Mouse (Mus musculus) ES-E14 (cell line): ENCODE measurements around the gene Tmx2. TPM values are rescaled to one million over a fixed set of nuclear protein-coding genes. Genes with fewer than 3 reads are reported as not detected.
"Not testable (repeated sequence)": the region's sequence is repeated elsewhere in the genome, so short reads cannot be mapped to it uniquely, and the experiment has no call there.

Experiments used
- DNase-seq: peaks from one replicate; pipeline ENCODE4 v3.0.0-alpha.2; 2013; ENCODE audit warnings: low read depth, low spot score
- H3K27ac ChIP-seq: 2 replicates; pipeline ENCODE4 v1.5.1; 2012; ENCODE audit warnings: low read depth, mild to moderate bottlenecking, low read length, moderate library complexity, mixed read lengths; ENCODE audit not compliant: poor library complexity, insufficient read depth, severe bottlenecking
- H3K36me3 ChIP-seq: 2 replicates; pipeline ENCODE4 v1.6.1; 2012; ENCODE audit warnings: mild to moderate bottlenecking, low read length, moderate library complexity, mixed read lengths; ENCODE audit not compliant: control insufficient read depth, poor library complexity, insufficient read depth, severe bottlenecking
- H3K4me1 ChIP-seq, 2 experiments: fragments of 150-350 bp in 1 of 2; sonication (generic) in 1 of 2; 2 replicates each; pipeline ENCODE4 v1.6.1; 2012; ENCODE audit warnings: low read length in 2 of 2, mild to moderate bottlenecking in 1 of 2, mixed read lengths in 1 of 2; ENCODE audit not compliant: control insufficient read depth in 2 of 2, insufficient read depth in 2 of 2, poor library complexity in 1 of 2
- H3K4me3 ChIP-seq, 2 experiments: fragments of 150-350 bp in 1 of 2; sonication (generic) in 1 of 2; 2 replicates each; pipeline ENCODE4 v1.5.1; 2012; ENCODE audit warnings: low read length in 2 of 2, low read depth in 1 of 2, mild to moderate bottlenecking in 1 of 2, mixed read lengths in 1 of 2; ENCODE audit not compliant: insufficient read depth in 1 of 2, poor library complexity in 1 of 2, severe bottlenecking in 1 of 2
- H3K9ac ChIP-seq: 2 replicates; pipeline ENCODE4 v1.6.1; 2012; ENCODE audit warnings: low read depth, mild to moderate bottlenecking, low read length, mixed read lengths; ENCODE audit not compliant: poor library complexity, insufficient read depth, severe bottlenecking
- H3K9me3 ChIP-seq: fragments of 150-350 bp; sonication (generic); 2 replicates; pipeline ENCODE4 v1.6.1; 2012; ENCODE audit warnings: low read depth, mild to moderate bottlenecking, low read length; ENCODE audit not compliant: control insufficient read depth, insufficient read depth
- CHD2 ChIP-seq: IDR thresholded peaks from 2 replicates; pipeline ENCODE4 v1.6.1; 2014; ENCODE audit warnings: mild to moderate bottlenecking, low read depth, low read length, inconsistent platforms
- HCFC1 ChIP-seq: IDR thresholded peaks from 2 replicates; pipeline ENCODE4 v1.6.1; 2012; ENCODE audit warnings: low read length, inconsistent platforms, borderline replicate concordance; ENCODE audit not compliant: insufficient read depth
- MAFK ChIP-seq: IDR thresholded peaks from 2 replicates; pipeline ENCODE4 v1.6.1; 2014; ENCODE audit warnings: mild to moderate bottlenecking, low read depth, low read length, inconsistent platforms; ENCODE audit not compliant: insufficient read depth
- ZC3H11A ChIP-seq: IDR thresholded peaks from 2 replicates; pipeline ENCODE4 v1.6.1; 2012; ENCODE audit warnings: low read depth, mild to moderate bottlenecking, inconsistent platforms, low read length, borderline replicate concordance
- ZNF384 ChIP-seq: IDR thresholded peaks from 2 replicates; pipeline ENCODE4 v1.6.1; 2012; ENCODE audit warnings: low read depth, low read length, inconsistent platforms
- in situ Hi-C, 2 experiments: fragments of 600-800 bp; cut with MboI; formaldehyde crosslinking; loops; one replicate each; pipeline ENCODE4 v1.15.1; 2025; ENCODE audit warnings: low sequenced_read_pairs in 2 of 2, inconsistent platforms in 1 of 2; ENCODE audit not compliant: unreplicated experiment in 2 of 2
- total RNA-seq: library from RNA; depleted of rRNA; stranded (reverse); fragments of 300-350 nt; gene quantifications from 2 replicates; pipeline ENCODE4 v1.2.3, GENCODE M21; 2012; rRNA removed

The Tmx2 gene
- 160 and 193 TPM in 2 replicates for total RNA-seq

GRCm38 (mm10) chr2:84679016-84679415 is at the start of gene Tmx2:
Gene Tmx2 (minus strand): TSS chr2:84679140.
- Histone ChIP-seq H3K9me3 (no peaks in the 10 kb centered on the region), H3K9ac (peak within 1 kb of the TSS; percentile 86), H3K4me1 (peaks cover 2 to 5% of the 10 kb centered on the region in 2 experiments; a peak in 2 of 4 replicates), H3K4me3 (peak within 1 kb of the TSS; percentile 93 to 96), H3K36me3 (peaks cover 15% of the 10 kb centered on the region), H3K27ac (peak within 1 kb of the TSS; percentile 73; the same call in 1 of the 2 replicates)
- in situ Hi-C loops: no loop called here
- no peak for TF ChIP-seq MAFK
- no peak for DNase-seq

- H3K27ac ChIP-seq, in situ Hi-C loops, DNase-seq, H3K9ac ChIP-seq, H3K9me3 ChIP-seq, H3K4me1 ChIP-seq: not testable (repeated sequence)
- Histone ChIP-seq H3K36me3 (peaks cover 13% of the 10 kb centered on the region), H3K4me3 (0 out of 4 replicates have a peak overlapping the region, but pooled peaks of 1 of the 2 experiments have one; percentile 87)
These were observed 49.3 kb upstream of the Tmx2 start for GRCm38 (mm10) chr2:84728191-84728590.

- Histone ChIP-seq H3K9me3 (no peaks in the 10 kb centered on the region), H3K36me3 (peaks cover 13% of the 10 kb centered on the region), H3K4me1 (peaks cover 3 to 4% of the 10 kb centered on the region in 2 experiments; a peak in 2 of 4 replicates), H3K4me3 (peak within 1 kb of the TSS; percentile 72 to 87), H3K27ac (no peak within 1 kb of the TSS), H3K9ac (peak within 1 kb of the TSS; percentile 68)
- peak; percentile 99 for DNase-seq
- in situ Hi-C loops: no loop called here
- TF ChIP-seq CHD2 (no peak), ZNF384 (no peak), HCFC1 (peak; percentile 98), ZC3H11A (no peak), MAFK (peak; percentile 65; the same call in 1 of the 2 replicates)
These were observed 48.4 kb upstream of the Tmx2 start, which contains the start of gene Clp1 for GRCm38 (mm10) chr2:84727172-84727858. Gene Clp1 (minus strand): TSS chr2:84727350.

- no peak overlapping the region for H3K27ac ChIP-seq
- peaks cover 3 to 4% of the 10 kb centered on the region in 2 experiments; a peak in 2 of 4 replicates for H3K4me1 ChIP-seq
- in situ Hi-C loops: no loop called here
- TF ChIP-seq ZC3H11A (no peak), HCFC1 (no peak), ZNF384 (no peak), MAFK (no peak), CHD2 (no peak)
- H3K9me3 ChIP-seq: no peaks in the 10 kb centered on the region
- H3K36me3 ChIP-seq: peaks cover 13% of the 10 kb centered on the region
- peak overlapping the region; percentile 68 for H3K9ac ChIP-seq
- DNase-seq: no peak
- peak overlapping the region; percentile 72 to 87 for H3K4me3 ChIP-seq
These were observed 47.8 kb upstream of the Tmx2 start for GRCm38 (mm10) chr2:84726716-84727115.

GRCm38 (mm10) chr2:84725770-84726169 is 46.8 kb upstream of the Tmx2 start:
- TF ChIP-seq MAFK (no peak), HCFC1 (no peak), ZC3H11A (no peak), ZNF384 (no peak), CHD2 (no peak)
- Histone ChIP-seq H3K4me3 (peak overlapping the region in 1 of 2 experiments; percentile 87; a peak in 3 of 4 replicates), H3K27ac (no peak overlapping the region)

More at GRCm38 (mm10) chr2:84725770-84726169, 46.8 kb upstream of the Tmx2 start:
- Histone ChIP-seq H3K9ac (peak overlapping the region; percentile 16; the same call in 1 of the 2 replicates), H3K36me3 (peaks cover 13% of the 10 kb centered on the region), H3K4me1 (peaks cover 3 to 4% of the 10 kb centered on the region in 2 experiments; a peak in 2 of 4 replicates), H3K9me3 (no peaks in the 10 kb centered on the region)
- DNase-seq: no peak
- in situ Hi-C loops: no loop called here
